Mouse (Mus musculus) limb, embryonic 10.5 days (tissue): ENCODE measurements at regions not wholly inside any gene's neighbourhood (a gene's known extent, or its start where the extent isn't known, plus 50 kb on each side); places are given as distances from the start of the nearest gene placed in this dataset.
"Not testable (repeated sequence)": the region's sequence is repeated elsewhere in the genome, so short reads cannot be mapped to it uniquely, and the experiment has no call there.

Experiments
- DNase-seq: peaks from one replicate; pipeline ENCODE4 v3.0.0-alpha.2; 2017; ENCODE audit warnings: low spot score
- H3K27ac ChIP-seq: fragments of 300-500 bp; sonication (generic); 2 replicates; pipeline ENCODE4 v1.5.1; 2016; ENCODE audit warnings: mild to moderate bottlenecking
- H3K27me3 ChIP-seq: fragments of 300-500 bp; sonication (generic); 2 replicates; pipeline ENCODE4 v1.6.1; 2016; ENCODE audit warnings: low read depth, mild to moderate bottlenecking; ENCODE audit not compliant: poor library complexity, severe bottlenecking
- H3K36me3 ChIP-seq: fragments of 300-500 bp; sonication (generic); 2 replicates; pipeline ENCODE4 v1.6.1; 2016; ENCODE audit warnings: mild to moderate bottlenecking, moderate library complexity
- H3K4me1 ChIP-seq: fragments of 300-500 bp; sonication (generic); 2 replicates; pipeline ENCODE4 v1.6.1; 2016
- H3K4me3 ChIP-seq: fragments of 300-500 bp; sonication (generic); 2 replicates; pipeline ENCODE4 v1.5.1; 2016; ENCODE audit warnings: mild to moderate bottlenecking, moderate library complexity
- H3K9me3 ChIP-seq: fragments of 300-500 bp; sonication (generic); replicated peaks from 2 replicates; pipeline ENCODE4 v1.6.1; 2016; ENCODE audit warnings: mild to moderate bottlenecking
- WGBS: fragments of 180-500 bp; shearing (Covaris S2); methylation state at CpG from one replicate; pipeline ENCODE4 v1.1.7; 2016; 5-methylcytosine and 5-hydroxymethylcytosine counted together

DNA sequence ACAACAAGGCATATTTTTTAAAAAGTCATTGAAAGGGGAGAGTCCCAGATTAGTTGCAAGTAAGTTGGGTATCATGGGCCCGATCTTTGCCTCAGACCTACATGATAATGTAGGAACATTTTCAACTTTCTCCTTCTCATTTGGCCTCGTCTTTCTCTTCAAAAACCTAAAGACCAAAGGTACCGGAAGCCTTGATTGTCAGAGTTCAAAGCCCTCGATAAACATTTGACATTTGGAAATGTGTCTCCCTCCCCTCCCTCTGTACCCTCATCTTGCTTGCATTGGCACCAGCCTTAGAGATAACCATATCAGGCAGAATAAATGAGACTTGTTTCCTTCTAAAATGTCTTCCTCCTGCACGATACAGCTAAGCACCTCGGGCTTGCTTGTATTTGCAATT lies 302.8 kb downstream of the Ets1 start:
- Histone ChIP-seq H3K4me3 (no peak overlapping the region), H3K9me3 (no peaks in the 10 kb centered on the region), H3K4me1 (peaks cover 39% of the 10 kb centered on the region), H3K36me3 (no peaks in the 10 kb centered on the region), H3K27me3 (no peaks in the 10 kb centered on the region), H3K27ac (no peak overlapping the region)
- DNase-seq = no peak
- WGBS = 91% methylated on average over 6 of the region's 6 CpGs

DNA sequence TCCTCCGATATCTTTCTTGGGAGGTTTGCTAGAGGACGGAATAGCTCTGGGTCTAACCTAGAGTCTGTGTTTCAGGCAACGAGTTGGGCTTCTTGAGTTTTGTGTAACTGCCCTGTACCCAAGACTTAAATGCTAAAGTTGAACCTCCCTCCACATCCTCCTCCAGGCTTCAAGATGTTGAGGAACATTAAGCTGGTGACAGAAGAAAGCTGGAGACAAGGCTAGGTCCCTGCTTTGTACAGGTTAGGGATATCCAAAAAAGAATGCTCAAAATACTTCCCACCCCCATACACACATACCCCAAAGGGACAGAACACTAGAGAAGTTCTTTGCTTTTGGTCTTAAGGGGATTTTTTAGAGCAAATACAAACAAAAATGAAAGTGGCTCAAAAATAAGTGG lies 303.6 kb downstream of the Ets1 start:
- WGBS = 93% methylated on average over 3 of the region's 3 CpGs
- Histone ChIP-seq H3K27ac (no peak overlapping the region), H3K4me1 (peaks cover 31% of the 10 kb centered on the region), H3K9me3 (no peaks in the 10 kb centered on the region), H3K4me3 (no peak overlapping the region), H3K36me3 (no peaks in the 10 kb centered on the region), H3K27me3 (no peaks in the 10 kb centered on the region)
- DNase-seq = no peak

DNA sequence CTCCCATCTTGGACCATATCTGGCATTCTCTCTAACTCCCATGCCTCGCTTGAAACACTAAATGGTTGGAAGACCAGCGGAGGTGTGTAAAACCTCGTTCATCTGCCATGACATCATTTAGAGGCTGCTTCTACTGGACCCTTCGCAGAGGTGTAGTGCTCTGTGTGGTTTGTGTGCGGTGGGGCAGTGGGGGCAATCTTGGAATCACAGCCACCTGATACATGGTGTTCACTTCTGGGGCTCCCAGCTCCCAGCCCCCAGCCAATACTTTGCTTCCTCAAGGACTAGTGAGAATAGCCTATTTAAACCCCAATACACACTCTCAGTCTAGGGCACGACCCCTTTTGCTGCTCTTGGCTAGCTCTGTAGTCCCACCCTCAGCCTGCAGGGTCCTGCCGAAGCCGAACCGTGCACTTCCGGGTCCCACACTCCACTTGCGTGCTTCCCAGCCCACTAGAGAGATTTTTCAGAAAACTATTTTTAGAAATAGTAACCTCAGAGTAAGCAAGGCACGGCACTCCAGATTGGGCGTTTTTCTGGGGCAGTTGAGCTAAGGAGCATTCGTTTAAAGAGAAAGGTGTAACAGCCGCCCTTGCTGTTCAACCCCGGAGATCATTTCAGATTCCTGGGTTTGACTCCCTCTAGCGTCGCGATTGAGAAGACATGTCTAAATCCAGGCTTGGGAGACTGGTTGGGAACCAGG lies 304.2 kb downstream of the Ets1 start:
- no peaks in the 10 kb centered on the region for H3K27me3 ChIP-seq
- peak overlapping the region; percentile 88 for H3K27ac ChIP-seq
- H3K9me3 ChIP-seq = no peaks in the 10 kb centered on the region
- H3K4me3 ChIP-seq = peak overlapping the region; percentile 48
- peak; percentile 87 for DNase-seq
- no peaks in the 10 kb centered on the region for H3K36me3 ChIP-seq
- 21% methylated on average over 19 of the region's 19 CpGs for WGBS
- peaks cover 31% of the 10 kb centered on the region for H3K4me1 ChIP-seq

DNA sequence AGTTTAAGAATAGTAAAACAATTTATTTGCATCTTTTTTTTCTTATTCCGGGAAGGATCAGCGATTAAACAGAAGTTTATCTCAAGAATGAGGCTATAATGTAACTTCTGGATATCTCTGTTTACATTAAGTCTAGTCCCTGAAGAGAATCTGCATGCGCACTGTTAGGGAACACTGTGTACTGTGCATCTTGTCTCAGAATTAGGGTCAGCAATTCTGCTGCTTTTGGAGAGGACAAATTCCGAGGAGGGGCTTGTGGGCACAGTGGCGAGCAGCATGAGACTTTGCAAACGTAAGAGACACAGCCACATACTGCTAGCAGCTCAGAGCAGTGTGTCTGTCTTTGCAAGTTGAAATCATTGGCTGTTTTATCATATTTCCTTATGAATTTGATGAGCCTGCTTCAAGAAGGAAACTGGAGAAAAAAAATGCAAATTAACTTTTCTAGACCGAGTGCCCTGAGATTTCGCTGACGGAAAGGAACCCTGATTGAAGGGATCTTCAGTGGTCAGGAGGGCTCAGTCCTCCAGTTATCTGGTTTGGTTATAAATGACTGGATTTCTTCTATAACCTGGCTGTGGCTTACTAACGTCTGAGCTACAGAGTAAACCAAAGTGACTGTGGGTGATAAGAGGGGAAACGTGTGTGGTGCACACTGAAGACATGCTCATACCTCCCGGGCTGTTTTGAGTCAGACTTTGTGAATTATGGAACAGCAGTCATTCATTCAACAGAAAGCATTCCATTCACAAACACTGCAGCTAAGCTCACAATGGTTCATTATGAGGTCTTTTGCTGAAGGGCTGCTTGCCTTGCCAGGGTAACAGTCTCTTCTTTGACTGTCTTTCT lies 305.1 kb downstream of the Ets1 start:
- Histone ChIP-seq H3K27ac (peak overlapping the region; percentile 72), H3K4me3 (peak overlapping the region; percentile 48; the same call in 1 of the 2 replicates), H3K36me3 (no peaks in the 10 kb centered on the region), H3K9me3 (no peaks in the 10 kb centered on the region), H3K4me1 (peaks cover 28% of the 10 kb centered on the region), H3K27me3 (no peaks in the 10 kb centered on the region)
- WGBS = 66% methylated on average over 12 of the region's 12 CpGs
- DNase-seq = no peak

DNA sequence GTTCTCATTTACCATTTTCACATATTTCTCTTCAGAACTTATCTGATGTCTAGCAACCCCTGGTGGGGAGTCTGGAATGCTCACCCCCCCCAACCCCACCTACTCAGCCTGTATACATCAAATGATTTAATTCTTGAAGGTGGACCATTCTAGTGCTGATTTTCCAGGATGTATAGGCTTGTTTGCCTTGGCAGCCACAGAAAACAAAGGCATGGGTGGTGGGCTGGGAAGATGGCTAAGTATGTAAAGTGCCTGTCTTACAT lies 305.7 kb downstream of the Ets1 start:
- Histone ChIP-seq H3K4me3 (no peak overlapping the region), H3K4me1 (peaks cover 23% of the 10 kb centered on the region), H3K9me3 (no peaks in the 10 kb centered on the region), H3K36me3 (no peaks in the 10 kb centered on the region), H3K27me3 (no peaks in the 10 kb centered on the region), H3K27ac (peak overlapping the region; percentile 72; the same call in 1 of the 2 replicates)
- no peak for DNase-seq

DNA sequence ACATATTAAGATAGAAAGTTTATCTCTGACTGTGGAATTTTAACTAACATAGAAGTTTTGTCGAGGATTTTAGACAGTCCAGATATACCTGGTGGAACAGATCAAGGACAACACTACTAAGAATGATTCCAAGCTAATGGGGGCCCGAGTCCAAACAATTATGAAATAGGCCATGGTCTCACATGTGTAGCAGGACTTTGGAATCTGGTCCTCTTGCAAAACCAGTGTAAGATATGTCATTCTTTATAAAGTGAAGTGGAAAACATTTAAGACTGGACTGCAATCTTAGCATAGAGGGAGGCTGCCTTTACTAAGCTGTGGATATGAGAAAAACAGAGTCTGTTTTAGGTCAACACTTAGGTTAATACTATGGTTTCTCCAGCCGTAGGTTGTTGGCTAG lies 311.2 kb downstream of the Ets1 start:
- no peak for DNase-seq
- Histone ChIP-seq H3K27me3 (no peaks in the 10 kb centered on the region), H3K9me3 (no peaks in the 10 kb centered on the region), H3K27ac (no peak overlapping the region), H3K4me1 (0 out of 2 replicates have a peak, but pooled peaks cover 3% of the 10 kb centered on the region), H3K36me3 (no peaks in the 10 kb centered on the region), H3K4me3 (no peak overlapping the region)
- 88% methylated on average over 3 of the region's 3 CpGs for WGBS

DNA sequence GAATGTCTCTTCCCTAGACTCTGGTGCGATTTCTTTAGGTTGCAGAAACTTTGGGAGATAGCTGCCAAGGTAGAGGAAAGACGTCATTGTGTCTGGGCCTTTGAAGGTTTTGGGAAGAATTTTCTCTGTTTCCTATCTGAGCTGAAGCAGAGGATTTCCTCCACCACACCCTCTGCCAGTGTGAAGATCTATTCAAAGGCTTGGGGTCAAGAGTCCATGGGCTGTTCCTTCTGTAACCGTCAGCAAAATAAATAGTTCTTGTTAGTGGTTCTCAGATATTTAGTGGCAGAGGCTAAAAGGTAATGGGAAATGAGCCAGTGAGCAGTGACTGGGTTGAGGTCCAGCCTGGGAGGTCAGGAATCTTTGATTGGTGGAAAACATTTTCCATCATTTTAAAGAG lies 313.0 kb downstream of the Ets1 start:
- H3K36me3 ChIP-seq = no peaks in the 10 kb centered on the region
- no peak for DNase-seq
- no peak overlapping the region for H3K27ac ChIP-seq
- no peak overlapping the region for H3K4me3 ChIP-seq
- WGBS = 41% methylated on average over 3 of the region's 3 CpGs
- H3K4me1 ChIP-seq = no peaks in the 10 kb centered on the region
- no peaks in the 10 kb centered on the region for H3K27me3 ChIP-seq
- no peaks in the 10 kb centered on the region for H3K9me3 ChIP-seq

DNA sequence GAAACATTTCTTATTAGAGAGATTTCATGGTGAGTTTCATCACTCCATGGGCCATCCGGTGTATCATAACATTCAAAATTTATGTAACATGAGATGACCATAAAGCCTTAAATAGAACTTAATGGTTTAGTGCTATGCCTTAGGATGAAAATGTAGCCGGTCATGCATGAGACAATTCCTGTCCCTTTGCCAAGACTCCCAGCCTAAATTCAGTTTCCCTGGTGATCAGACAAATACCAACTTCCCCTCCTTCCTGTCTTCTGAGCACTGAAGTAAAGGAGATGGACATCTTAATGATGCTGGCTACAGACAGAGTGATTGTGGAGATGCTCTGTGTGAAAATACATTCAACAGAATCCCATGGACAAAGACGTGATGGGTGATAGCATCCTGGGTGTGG lies 322.7 kb downstream of the Ets1 start:
- no peak overlapping the region for H3K4me3 ChIP-seq
- H3K27me3 ChIP-seq = no peaks in the 10 kb centered on the region
- no peak for DNase-seq
- H3K4me1 ChIP-seq = no peaks in the 10 kb centered on the region
- WGBS = 91% methylated on average over 3 of the region's 3 CpGs
- no peak overlapping the region for H3K27ac ChIP-seq
- H3K9me3 ChIP-seq = no peaks in the 10 kb centered on the region
- H3K36me3 ChIP-seq = no peaks in the 10 kb centered on the region

DNA sequence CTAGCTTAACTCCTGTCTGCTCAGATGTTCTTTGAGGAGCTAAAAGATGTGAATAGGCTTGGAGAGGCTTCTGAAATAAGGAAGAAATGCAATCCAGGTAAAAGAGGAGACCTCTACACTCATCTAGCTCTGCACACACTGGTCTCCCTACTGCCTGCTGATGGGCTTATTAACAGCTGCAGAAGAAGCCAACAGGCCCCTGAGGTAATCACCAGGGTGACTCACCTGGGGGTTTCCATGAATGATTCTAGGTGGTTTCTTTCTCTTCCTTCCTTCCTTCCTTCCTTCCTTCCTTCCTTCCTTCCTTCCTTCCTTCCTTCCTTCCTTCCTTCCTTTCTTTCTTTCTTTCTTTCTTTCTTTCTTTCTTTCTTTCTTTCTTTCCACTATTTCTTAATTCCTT lies 323.4 kb downstream of the Ets1 start:
- not testable (repeated sequence) for H3K27ac ChIP-seq, H3K9me3 ChIP-seq, H3K27me3 ChIP-seq, H3K4me3 ChIP-seq, H3K36me3 ChIP-seq, H3K4me1 ChIP-seq, DNase-seq

DNA sequence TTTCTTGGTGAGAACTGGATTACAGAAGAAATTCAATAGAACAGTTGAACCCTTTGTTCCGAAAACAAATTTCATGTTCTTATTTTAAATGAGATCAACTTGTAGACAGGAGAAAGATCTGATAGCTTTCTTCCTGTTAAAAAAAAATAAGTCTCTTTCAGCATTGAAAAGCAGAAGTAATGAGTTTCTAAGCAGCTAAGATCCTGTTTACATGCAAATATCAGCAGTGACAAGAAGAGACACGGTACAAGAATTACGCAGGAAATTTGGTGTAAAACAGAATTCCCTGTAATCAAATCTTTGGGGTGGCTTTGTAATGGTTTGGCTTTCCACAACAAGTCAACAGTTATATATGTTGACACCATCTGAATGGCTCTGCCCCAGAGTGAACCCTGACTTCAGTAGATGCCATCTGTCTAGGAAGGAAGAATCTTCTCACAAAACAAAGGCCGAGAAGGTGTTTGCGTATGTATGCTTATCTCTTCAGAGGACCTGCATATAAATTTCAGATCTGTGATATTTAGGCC lies 326.7 kb downstream of the Ets1 start:
- no peak for DNase-seq
- H3K36me3 ChIP-seq = no peaks in the 10 kb centered on the region
- H3K4me3 ChIP-seq = no peak overlapping the region
- H3K4me1 ChIP-seq = no peaks in the 10 kb centered on the region
- no peaks in the 10 kb centered on the region for H3K27me3 ChIP-seq
- WGBS = 94% methylated on average over 5 of the region's 5 CpGs
- no peak overlapping the region for H3K27ac ChIP-seq
- H3K9me3 ChIP-seq = no peaks in the 10 kb centered on the region

DNA sequence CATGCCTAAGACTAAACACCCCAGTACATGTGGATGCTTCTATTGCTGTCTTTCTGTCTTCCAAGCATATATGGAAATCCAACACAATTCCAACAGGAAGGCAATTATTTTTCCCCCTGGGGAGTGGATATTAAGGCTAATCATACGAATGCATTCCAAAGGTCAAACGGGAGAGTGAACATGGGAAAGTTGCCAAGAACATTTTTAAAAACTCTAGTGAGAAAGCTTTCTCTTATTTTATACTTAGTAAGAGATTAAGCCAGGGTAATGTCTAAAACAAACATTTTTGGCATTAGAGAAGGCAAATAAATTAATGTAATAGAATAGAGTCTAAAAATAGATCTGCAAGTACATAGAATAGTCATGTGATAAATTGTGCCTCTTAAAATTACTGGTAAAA lies 332.4 kb downstream of the Ets1 start:
- Histone ChIP-seq H3K36me3 (no peaks in the 10 kb centered on the region), H3K4me3 (no peak overlapping the region), H3K27ac (no peak overlapping the region), H3K27me3 (no peaks in the 10 kb centered on the region), H3K9me3 (no peaks in the 10 kb centered on the region), H3K4me1 (peaks cover 31% of the 10 kb centered on the region)
- DNase-seq = no peak
- WGBS = 89% methylated on average over 2 of the region's 2 CpGs

DNA sequence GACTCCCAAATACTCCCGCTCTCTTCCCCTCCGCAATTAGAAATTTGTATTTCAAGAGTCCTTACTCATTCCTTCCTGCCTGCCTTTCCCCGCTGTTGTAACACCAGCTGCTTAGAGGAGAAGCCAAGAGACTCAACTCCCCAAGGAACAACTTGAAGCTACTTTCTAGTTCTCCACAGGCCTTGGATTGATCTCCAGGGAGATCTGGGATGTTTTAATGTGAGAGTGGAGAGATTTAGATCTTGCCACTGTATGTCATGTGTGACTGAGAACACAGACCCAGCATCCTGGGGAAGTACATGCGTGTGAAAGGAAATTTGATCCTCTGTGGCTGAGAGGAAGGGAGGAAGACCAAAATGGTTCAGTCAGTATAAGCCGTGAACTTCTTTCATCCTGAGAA lies 335.4 kb downstream of the Ets1 start:
- Histone ChIP-seq H3K4me3 (no peak overlapping the region), H3K36me3 (no peaks in the 10 kb centered on the region), H3K27ac (peak overlapping the region; percentile 83), H3K27me3 (no peaks in the 10 kb centered on the region), H3K9me3 (no peaks in the 10 kb centered on the region), H3K4me1 (peaks cover 40% of the 10 kb centered on the region)
- WGBS = 83% methylated on average over 5 of the region's 5 CpGs
- no peak for DNase-seq

DNA sequence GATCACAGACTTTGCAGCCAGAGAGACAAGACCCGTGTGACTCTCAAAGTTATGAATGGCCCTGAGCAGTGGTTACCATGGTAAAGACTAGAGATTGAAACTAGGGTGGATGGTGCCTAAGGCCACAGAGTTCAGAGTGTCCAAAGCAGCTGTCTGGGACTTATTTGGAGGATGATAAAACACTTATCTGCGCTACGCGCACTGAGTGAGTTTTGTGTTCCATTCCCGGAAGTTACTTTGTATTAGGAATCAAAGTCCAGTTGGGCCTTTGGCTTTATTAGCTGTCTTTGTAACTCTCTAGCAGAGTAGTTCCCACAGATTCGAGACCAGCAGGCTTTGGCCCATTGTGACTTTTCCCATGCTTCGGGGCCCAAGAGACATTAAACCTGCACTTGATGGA lies 335.9 kb downstream of the Ets1 start:
- Histone ChIP-seq H3K4me1 (peaks cover 40% of the 10 kb centered on the region), H3K27me3 (no peaks in the 10 kb centered on the region), H3K4me3 (no peak overlapping the region), H3K27ac (peak overlapping the region; percentile 83), H3K36me3 (no peaks in the 10 kb centered on the region), H3K9me3 (no peaks in the 10 kb centered on the region)
- DNase-seq = no peak
- WGBS = 82% methylated on average over 7 of the region's 7 CpGs
